In the genomic region with DNA sequence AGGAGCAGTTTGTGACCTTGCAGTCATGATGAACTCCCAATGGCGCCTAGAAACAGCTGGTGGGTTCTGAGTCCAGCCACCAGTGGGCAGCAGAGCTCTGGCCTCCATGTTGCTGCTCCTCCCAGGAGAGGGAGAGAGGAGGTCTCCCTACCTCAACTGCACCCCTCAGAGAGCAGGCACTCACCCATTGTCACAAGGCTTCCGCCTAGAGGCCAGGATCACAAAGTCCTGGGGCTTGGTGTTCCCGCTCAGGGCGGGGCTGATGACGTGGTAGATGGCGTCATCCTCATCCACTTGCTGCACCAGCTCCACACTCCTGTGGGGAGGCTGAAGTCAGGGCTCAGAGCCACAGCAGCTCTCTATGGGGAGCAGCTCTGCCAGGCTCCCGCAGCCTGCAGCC, we compare ENCODE assay signal across 8 mouse cellular contexts. TPM values are rescaled to one million over a fixed set of nuclear protein-coding genes. Genes with fewer than 3 reads are reported as not detected.
DNase-seq lines count a peak whose midpoint lies in the region; ATAC-seq and TF ChIP-seq lines count a peak whose summit lies in the region.

No protein-coding gene starts in this region.

- TF ChIP-seq POLR2A in MEL (IDR thresholded peaks at IDR 0.05; ENCODE audit: control insufficient read depth in 1 of 2, insufficient read depth in 1 of 2, low read depth in 1 of 2, low read length in 2 of 2, poor library complexity in 1 of 2), result no peak
- no peak for TF ChIP-seq POLR2A in lung, adult 2 months (IDR thresholded peaks at IDR 0.05; ENCODE audit: borderline replicate concordance, extremely low read depth, low read depth, low read length)

- peak; percentile 67 to 75 (median 67) for TF ChIP-seq CTCF in MEL (IDR thresholded peaks at IDR 0.05 in 2 of 3, conservative IDR thresholded peaks at IDR 0.05 in 1 of 3; ENCODE audit: control insufficient read depth in 1 of 3, insufficient read depth in 1 of 3, low read depth in 2 of 3, low read length in 3 of 3, poor library complexity in 1 of 3, severe bottlenecking in 1 of 3)
- TF ChIP-seq CTCF in forebrain, postnatal 0 days (IDR thresholded peaks at IDR 0.05; ENCODE audit: low read depth), result peak; percentile 92
- peak; percentile 75 for TF ChIP-seq CTCF in lung, adult 2 months (IDR thresholded peaks at IDR 0.05; ENCODE audit: insufficient read depth, low read length)

- H3K9me3 ChIP-seq in MEL (replicated peaks; ENCODE audit: insufficient read depth, low read length), result no peaks in the 10 kb centered on the region
- no peaks in the 10 kb centered on the region for H3K9me3 ChIP-seq in forebrain, postnatal 0 days (ENCODE audit: low read length)

- H3K27me3 ChIP-seq in MEL (ENCODE audit: control insufficient read depth in 1 of 2, insufficient read depth in 2 of 2, low read length in 2 of 2), result no peaks in the 10 kb centered on the region
- no peaks in the 10 kb centered on the region for H3K27me3 ChIP-seq in forebrain, postnatal 0 days (ENCODE audit: insufficient read depth, low read length)

- H3K27ac ChIP-seq in MEL (ENCODE audit: control insufficient read depth, low read depth, low read length), result no peak overlapping the region
- H3K27ac ChIP-seq in forebrain, postnatal 0 days (ENCODE audit: low read depth, low read length), result peak overlapping the region; percentile 45; the same call in 1 of the 2 replicates

- H3K4me2 ChIP-seq in forebrain, postnatal 0 days (ENCODE audit: low read depth), result peak overlapping the region; percentile 41

- no peak overlapping the region for H3K4me3 ChIP-seq in MEL (ENCODE audit: control insufficient read depth in 1 of 2, insufficient read depth in 1 of 2, low read depth in 2 of 2, low read length in 2 of 2)
- peak overlapping the region; percentile 13; the same call in 1 of the 2 replicates for H3K4me3 ChIP-seq in forebrain, postnatal 0 days (ENCODE audit: low read depth, low read length)
- H3K4me3 ChIP-seq in lung, adult 2 months (replicated peaks; ENCODE audit: extremely low read depth, low read depth, low read length), result no peak overlapping the region

- ATAC-seq in forebrain, postnatal 0 days, result peak; percentile 96

- DNase-seq in MEL (ENCODE audit: low read depth, low spot score), result peak; percentile 33
- peak; percentile 73 for DNase-seq in cerebellum, adult 18-20 months
- DNase-seq in forebrain, postnatal 0 days, result peak; percentile 87
- DNase-seq in heart, postnatal 36 days, result peak; percentile 17 to 55
- DNase-seq in layer of hippocampus, adult 8-10 months (ENCODE audit: low spot score in 2 of 2), result peak; percentile 84 to 86
- DNase-seq in lung, adult 2 months, result peak; percentile 27
- DNase-seq in ovary, postnatal 10 days (ENCODE audit: low spot score), result peak; percentile 28
- peak; percentile 28 for DNase-seq in urinary bladder, postnatal 25 days (ENCODE audit: low spot score)

- no peak overlapping the region for H3K9ac ChIP-seq in MEL (ENCODE audit: control insufficient read depth, low read depth, low read length, poor library complexity, severe bottlenecking)
- H3K9ac ChIP-seq in forebrain, postnatal 0 days, result peak overlapping the region; percentile 25; the same call in 1 of the 2 replicates

- no peaks in the 10 kb centered on the region for H3K79me2 ChIP-seq in MEL (ENCODE audit: control insufficient read depth, insufficient read depth, low read length, poor library complexity)

- intact Hi-C loops in heart, postnatal 36 days (cut with DNase I), result loop anchor here (2.0 kb wide), 1 partner anchor 415 kb away; no protein-coding TSS in a partner anchor

- no peak for TF ChIP-seq EP300 in MEL (IDR thresholded peaks at IDR 0.05; ENCODE audit: low read depth in 1 of 2, low read length in 2 of 2)

- peak; percentile 58 for TF ChIP-seq RAD21 in MEL (IDR thresholded peaks at IDR 0.05; ENCODE audit: low read depth, low read length)

- H3K36me3 ChIP-seq in MEL (ENCODE audit: control insufficient read depth in 1 of 2, insufficient read depth in 2 of 2, low read length in 2 of 2), result no peaks in the 10 kb centered on the region
- no peaks in the 10 kb centered on the region for H3K36me3 ChIP-seq in forebrain, postnatal 0 days (ENCODE audit: insufficient read depth)

- no peaks in the 10 kb centered on the region for H3K4me1 ChIP-seq in MEL (ENCODE audit: control insufficient read depth in 1 of 2, insufficient read depth in 2 of 2, low read length in 2 of 2)
- H3K4me1 ChIP-seq in forebrain, postnatal 0 days (ENCODE audit: insufficient read depth), result no peaks in the 10 kb centered on the region
- no peaks in the 10 kb centered on the region for H3K4me1 ChIP-seq in lung, adult 2 months (ENCODE audit: control insufficient read depth, insufficient read depth, low read length)

- under 1% methylated on average over 7 of the region's 7 CpGs for WGBS in forebrain, postnatal 0 days
- WGBS in lung, adult 2 months, result 16% methylated on average over 7 of the region's 7 CpGs

TF ChIP-seq in MEL, 35 proteins besides CTCF, POLR2A, EP300 and RAD21:
- TF ChIP-seq ZC3H11A (IDR thresholded peaks at IDR 0.05; ENCODE audit: low read depth, low read length) (peak; percentile 67), SMC3 (IDR thresholded peaks at IDR 0.05; ENCODE audit: low read depth, low read length) (peak; percentile 77), POLR2AphosphoS2 (IDR thresholded peaks at IDR 0.05; ENCODE audit: low read length) (no peak)
TF ChIP-seq in MEL: peak in this region for 2.

RNA-seq across cellular contexts. Expression of a gene that starts 16.0 kb away (rescaled TPM):
- total RNA-seq in MEL (2012; rRNA removed), result 0.08 and 0.10 TPM in 2 replicates
- polyA plus RNA-seq in MEL (2012; ENCODE audit: insufficient read depth in 1 of 2, insufficient read length in 2 of 2, low read depth in 1 of 2, low replicate concordance in 2 of 2, missing spikeins in 1 of 2), result not detected
- not detected in 2 replicates for total RNA-seq in forebrain, postnatal 0 days (2014; rRNA removed)
- not detected in 2 replicates for polyA plus RNA-seq in forebrain, postnatal 0 days (2015; fragmentation: Nextera tagmentation; extraction: Ambion mirVana)
- total RNA-seq in heart, postnatal 36 days (2021), result under 1 TPM; 0.27 to 0.86 TPM
- not detected for total RNA-seq in layer of hippocampus, adult 8-10 months (2022)
- 0.77 and 1.4 TPM in 2 replicates for polyA plus RNA-seq in lung, adult 2 months (2012; rRNA removed)

RNA-seq across cellular contexts. Expression of a gene that starts 19.0 kb away (rescaled TPM):
- not detected in 2 replicates for total RNA-seq in MEL (2012; rRNA removed)
- under 1 TPM in 1 of 2 experiments, not detected in 1; 0.03 TPM for polyA plus RNA-seq in MEL (2012; ENCODE audit: insufficient read depth in 1 of 2, insufficient read length in 2 of 2, low read depth in 1 of 2, low replicate concordance in 2 of 2, missing spikeins in 1 of 2)
- 0.95 and 1.5 TPM in 2 replicates for total RNA-seq in forebrain, postnatal 0 days (2014; rRNA removed)
- 0.30 and 0.71 TPM in 2 replicates for polyA plus RNA-seq in forebrain, postnatal 0 days (2015; fragmentation: Nextera tagmentation; extraction: Ambion mirVana)
- under 1 TPM; 0.08 to 0.27 TPM for total RNA-seq in heart, postnatal 36 days (2021)
- total RNA-seq in layer of hippocampus, adult 8-10 months (2022), result 1 to 10 TPM; 4.4 to 4.6 (median 4.5) TPM
- polyA plus RNA-seq in lung, adult 2 months (2012; rRNA removed), result 0.41 and 1.5 TPM in 2 replicates

RNA-seq across cellular contexts. Expression of a gene that starts 55.1 kb away (rescaled TPM):
- total RNA-seq in MEL (2012; rRNA removed), result 1.5 and 1.8 TPM in 2 replicates
- polyA plus RNA-seq in MEL (2012; ENCODE audit: insufficient read depth in 1 of 2, insufficient read length in 2 of 2, low read depth in 1 of 2, low replicate concordance in 2 of 2, missing spikeins in 1 of 2), result 1 to 10 TPM in 1 of 2 experiments, not detected in 1; 2.5 TPM
- total RNA-seq in forebrain, postnatal 0 days (2014; rRNA removed), result 3.4 and 5.5 TPM in 2 replicates
- 0.75 and 1.2 TPM in 2 replicates for polyA plus RNA-seq in forebrain, postnatal 0 days (2015; fragmentation: Nextera tagmentation; extraction: Ambion mirVana)
- 10 to 100 TPM; 34.3 to 39.8 TPM for total RNA-seq in heart, postnatal 36 days (2021)
- total RNA-seq in layer of hippocampus, adult 8-10 months (2022), result 10 to 100 TPM; 34.4 to 52.4 (median 49.7) TPM
- 9.8 and 18.6 TPM in 2 replicates for polyA plus RNA-seq in lung, adult 2 months (2012; rRNA removed)

Comparison
In these comparisons a context has a peak if more than half of its experiments do, and no peak if none do; other contexts are left out.
1. DNase-seq: peak in every context shown above with its lines; median percentile 87 in forebrain, postnatal 0 days; 85 in layer of hippocampus, adult 8-10 months; 73 in cerebellum, adult 18-20 months; 36 in heart, postnatal 36 days; 33 in MEL; 28 in ovary, postnatal 10 days; 28 in urinary bladder, postnatal 25 days; 27 in lung, adult 2 months.